ENCODE assay signal across 8 mouse cellular contexts in the genomic region with DNA sequence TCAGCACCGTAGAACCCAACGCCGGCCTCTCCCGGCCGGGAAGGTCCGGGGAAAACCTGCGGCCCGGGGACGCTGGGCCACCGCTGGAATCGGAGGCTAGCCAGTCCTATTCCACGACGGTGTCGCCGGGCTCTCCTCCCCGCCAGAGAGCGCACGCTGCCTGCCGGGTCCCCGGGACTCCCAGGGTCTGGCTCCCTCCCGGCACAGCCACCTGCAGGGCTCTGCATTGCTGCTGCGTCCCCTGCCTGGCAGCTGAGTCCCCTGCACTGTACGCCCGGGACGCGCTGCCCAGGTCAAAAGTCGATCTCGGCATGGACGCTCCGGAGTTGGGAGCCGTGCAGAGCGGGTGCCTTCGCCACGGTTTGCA.
DNase-seq lines count a peak whose midpoint lies in the region; ATAC-seq lines count a peak whose summit lies in the region.

No protein-coding gene starts in this region.

- H3K9ac ChIP-seq in limb, embryonic 15.5 days: peak overlapping the region; percentile 68
- H3K9ac ChIP-seq in midbrain, embryonic 13.5 days (replicated peaks): peak overlapping the region; percentile 75

- peaks cover 9% of the 10 kb centered on the region; the same call in 1 of the 2 replicates for H3K27me3 ChIP-seq in limb, embryonic 15.5 days
- peaks cover 39% of the 10 kb centered on the region for H3K27me3 ChIP-seq in midbrain, embryonic 13.5 days

- no peaks in the 10 kb centered on the region for H3K36me3 ChIP-seq in limb, embryonic 15.5 days
- H3K36me3 ChIP-seq in midbrain, embryonic 13.5 days: no peaks in the 10 kb centered on the region

- peak; percentile 69 for ATAC-seq in limb, embryonic 15.5 days (ENCODE audit: insufficient number of reproducible peaks, low FRiP score, low TSS enrichment, low read depth)
- peak; percentile 92 for ATAC-seq in midbrain, embryonic 13.5 days

- H3K27ac ChIP-seq in limb, embryonic 15.5 days: peak overlapping the region; percentile 90
- H3K27ac ChIP-seq in midbrain, embryonic 13.5 days: peak overlapping the region; percentile 77

- H3K4me1 ChIP-seq in limb, embryonic 15.5 days: peaks cover 24% of the 10 kb centered on the region
- peaks cover 26% of the 10 kb centered on the region for H3K4me1 ChIP-seq in midbrain, embryonic 13.5 days (replicated peaks)

- H3K4me3 ChIP-seq in limb, embryonic 15.5 days: peak overlapping the region; percentile 78
- H3K4me3 ChIP-seq in midbrain, embryonic 13.5 days (replicated peaks): peak overlapping the region; percentile 73

- H3K9me3 ChIP-seq in limb, embryonic 15.5 days: no peaks in the 10 kb centered on the region
- no peaks in the 10 kb centered on the region for H3K9me3 ChIP-seq in midbrain, embryonic 13.5 days

- under 1% methylated on average over 29 of the region's 34 CpGs for WGBS in limb, embryonic 15.5 days
- 0% methylated on average over 34 of the region's 34 CpGs for WGBS in midbrain, embryonic 13.5 days

- DNase-seq in cerebellum, adult 11 months: peak; percentile 22
- DNase-seq in cerebellum, adult 9-10 months: no peak
- DNase-seq in embryo, embryonic 10.5 days (ENCODE audit: low spot score): peak; percentile 78
- peak; percentile 98 for DNase-seq in heart, adult 11 months
- DNase-seq in kidney, adult 11 months: peak; percentile 76
- peak; percentile 15 for DNase-seq in spleen, adult 12 weeks (ENCODE audit: low spot score)

- peak overlapping the region; percentile 89 for H3K4me2 ChIP-seq in limb, embryonic 15.5 days
- peak overlapping the region; percentile 92 for H3K4me2 ChIP-seq in midbrain, embryonic 13.5 days (replicated peaks)
